Mouse (Mus musculus) neural tube, embryonic 15.5 days (tissue): ENCODE measurements around the gene Gm11444. TPM values are rescaled to one million over a fixed set of nuclear protein-coding genes. Genes with fewer than 3 reads are reported as not detected.
A peak's percentile ranks its signal among the peaks of the same experiment; 100 is the strongest.

Experiments used
- ATAC-seq: fragments of 200-750 bp; cut with Nextera tagmentation; 2 replicates; pipeline ENCODE4 v1.8.0; 2017; ENCODE audit warnings: mild to moderate bottlenecking, moderate TSS enrichment, moderate library complexity; ENCODE audit not compliant: low FRiP score
- H3K27ac ChIP-seq: fragments of 300-500 bp; sonication (generic); replicated peaks from 2 replicates; pipeline ENCODE4 v1.5.1; 2015; ENCODE audit warnings: mild to moderate bottlenecking, inconsistent platforms
- H3K27me3 ChIP-seq: fragments of 300-500 bp; sonication (generic); replicated peaks from 2 replicates; pipeline ENCODE4 v1.6.1; 2015; ENCODE audit warnings: inconsistent platforms
- H3K36me3 ChIP-seq: fragments of 300-500 bp; sonication (generic); 2 replicates; pipeline ENCODE4 v1.6.1; 2015; ENCODE audit warnings: inconsistent platforms
- H3K4me1 ChIP-seq: fragments of 300-500 bp; sonication (generic); 2 replicates; pipeline ENCODE4 v1.6.1; 2015; ENCODE audit warnings: inconsistent platforms
- H3K4me2 ChIP-seq: fragments of 300-500 bp; sonication (generic); 2 replicates; pipeline ENCODE4 v1.6.1; 2015; ENCODE audit warnings: inconsistent platforms, mild to moderate bottlenecking, moderate library complexity
- H3K4me3 ChIP-seq: fragments of 300-500 bp; sonication (generic); replicated peaks from 2 replicates; pipeline ENCODE4 v1.5.1; 2015; ENCODE audit warnings: mild to moderate bottlenecking, inconsistent platforms
- H3K9ac ChIP-seq: fragments of 300-500 bp; sonication (generic); replicated peaks from 2 replicates; pipeline ENCODE4 v1.6.1; 2015; ENCODE audit warnings: mild to moderate bottlenecking, inconsistent platforms
- H3K9me3 ChIP-seq: fragments of 300-500 bp; sonication (generic); replicated peaks from 2 replicates; pipeline ENCODE4 v1.6.1; 2016; ENCODE audit warnings: inconsistent platforms
- WGBS: fragments of 180-500 bp; shearing (Covaris S2); methylation state at CpG from one replicate; pipeline ENCODE4 v1.1.7; 2015; ENCODE audit warnings: mixed read lengths; 5-methylcytosine and 5-hydroxymethylcytosine counted together
- polyA plus RNA-seq: library from polyadenylated mRNA; unstranded; fragments of >200 nt; fragmentation: Nextera tagmentation; extraction: Ambion mirVana; gene quantifications from 2 replicates; pipeline ENCODE4 v1.2.1, GENCODE M21; 2015

Gm11444 gene
- polyA plus RNA-seq, 1 experiment from 2014 or later, result not detected

DNA sequence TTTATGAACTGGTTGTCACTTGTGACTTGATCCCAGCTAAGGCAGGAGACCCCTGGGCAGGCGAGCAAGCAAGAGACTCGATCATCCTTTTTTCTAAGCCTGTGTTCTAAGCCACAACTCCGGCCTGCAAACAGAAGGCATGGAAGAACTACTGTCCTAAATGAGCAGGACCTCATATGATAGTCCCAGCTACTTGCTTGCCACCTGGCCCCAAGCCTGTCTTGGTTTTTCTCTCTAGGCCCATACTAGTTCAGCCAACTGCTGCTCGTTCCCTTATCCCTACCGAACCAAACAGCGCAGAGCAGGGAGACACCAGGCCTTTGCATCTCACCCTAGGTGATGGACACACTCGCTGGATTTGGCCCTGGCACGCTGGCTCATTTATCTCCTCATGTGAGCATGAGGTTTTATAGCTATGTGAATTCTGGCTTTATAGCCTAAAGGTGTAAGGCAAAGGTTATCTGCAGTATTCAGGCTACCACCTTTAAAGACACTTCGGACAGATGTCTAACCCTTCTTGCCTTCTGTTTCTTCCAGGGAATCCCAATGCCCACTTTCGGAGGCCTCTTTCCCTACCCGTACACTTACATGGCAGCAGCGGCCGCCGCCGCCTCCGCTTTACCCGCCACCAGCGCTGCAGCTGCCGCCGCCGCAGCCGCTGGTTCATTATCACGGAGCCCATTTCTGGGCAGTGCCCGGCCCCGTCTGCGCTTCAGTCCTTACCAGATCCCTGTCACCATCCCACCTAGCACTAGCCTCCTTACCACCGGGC lies 9.9 kb downstream of the Gm11444 start:
- Histone ChIP-seq H3K4me2 (peak overlapping the region; percentile 28), H3K27me3 (peaks cover 98% of the 10 kb centered on the region), H3K36me3 (no peaks in the 10 kb centered on the region), H3K9me3 (no peaks in the 10 kb centered on the region), H3K4me1 (peaks cover 46% of the 10 kb centered on the region), H3K4me3 (0 out of 2 replicates have a peak overlapping the region, but pooled peaks have one; percentile 12), H3K9ac (no peak overlapping the region), H3K27ac (no peak overlapping the region)
- ATAC-seq, result no peak
- 6% methylated on average over 27 of the region's 27 CpGs for WGBS

DNA sequence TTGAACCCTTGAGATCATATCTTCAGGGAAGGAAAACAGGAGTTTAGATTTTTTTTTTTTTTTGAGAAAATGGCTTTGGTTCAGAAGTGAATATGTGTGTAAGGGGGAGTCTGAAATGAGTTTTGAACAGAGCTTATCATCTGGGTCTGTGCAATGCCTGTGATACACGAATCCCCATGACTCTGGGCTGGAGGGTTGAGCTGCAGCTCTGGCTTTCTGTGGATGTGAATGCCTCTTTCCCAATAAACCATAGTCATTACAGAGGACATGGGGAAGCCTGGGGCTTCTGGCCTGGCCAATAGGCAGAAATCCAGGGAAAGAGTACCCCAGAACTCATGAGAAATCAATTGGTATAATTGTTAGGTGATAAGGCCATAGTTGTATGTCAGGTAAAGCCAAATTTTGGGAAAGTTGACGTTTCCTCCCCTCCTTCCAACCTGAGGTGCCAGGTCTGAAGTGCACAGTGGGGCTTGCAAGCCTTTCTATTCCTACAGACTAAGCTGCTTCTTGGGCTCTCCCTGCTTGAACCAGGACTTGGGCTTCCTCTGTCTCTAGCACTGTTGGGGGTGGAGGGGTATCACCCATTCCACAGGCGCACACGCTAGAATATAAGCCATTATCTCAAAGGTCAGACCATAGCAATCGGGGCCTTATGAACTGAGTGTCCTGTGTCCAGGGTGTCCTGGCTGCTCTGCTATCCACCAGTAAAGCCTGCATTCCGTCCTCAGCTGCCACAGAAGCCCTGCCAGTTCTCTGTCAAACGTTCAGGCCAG lies 10.7 kb downstream of the Gm11444 start:
- Histone ChIP-seq H3K27me3 (peaks cover 98% of the 10 kb centered on the region), H3K4me2 (peak overlapping the region; percentile 28; the same call in 1 of the 2 replicates), H3K4me3 (no peak overlapping the region), H3K27ac (no peak overlapping the region), H3K9me3 (no peaks in the 10 kb centered on the region), H3K4me1 (peaks cover 42% of the 10 kb centered on the region), H3K9ac (no peak overlapping the region), H3K36me3 (no peaks in the 10 kb centered on the region)
- no peak for ATAC-seq
- 15% methylated on average over 7 of the region's 7 CpGs for WGBS

DNA sequence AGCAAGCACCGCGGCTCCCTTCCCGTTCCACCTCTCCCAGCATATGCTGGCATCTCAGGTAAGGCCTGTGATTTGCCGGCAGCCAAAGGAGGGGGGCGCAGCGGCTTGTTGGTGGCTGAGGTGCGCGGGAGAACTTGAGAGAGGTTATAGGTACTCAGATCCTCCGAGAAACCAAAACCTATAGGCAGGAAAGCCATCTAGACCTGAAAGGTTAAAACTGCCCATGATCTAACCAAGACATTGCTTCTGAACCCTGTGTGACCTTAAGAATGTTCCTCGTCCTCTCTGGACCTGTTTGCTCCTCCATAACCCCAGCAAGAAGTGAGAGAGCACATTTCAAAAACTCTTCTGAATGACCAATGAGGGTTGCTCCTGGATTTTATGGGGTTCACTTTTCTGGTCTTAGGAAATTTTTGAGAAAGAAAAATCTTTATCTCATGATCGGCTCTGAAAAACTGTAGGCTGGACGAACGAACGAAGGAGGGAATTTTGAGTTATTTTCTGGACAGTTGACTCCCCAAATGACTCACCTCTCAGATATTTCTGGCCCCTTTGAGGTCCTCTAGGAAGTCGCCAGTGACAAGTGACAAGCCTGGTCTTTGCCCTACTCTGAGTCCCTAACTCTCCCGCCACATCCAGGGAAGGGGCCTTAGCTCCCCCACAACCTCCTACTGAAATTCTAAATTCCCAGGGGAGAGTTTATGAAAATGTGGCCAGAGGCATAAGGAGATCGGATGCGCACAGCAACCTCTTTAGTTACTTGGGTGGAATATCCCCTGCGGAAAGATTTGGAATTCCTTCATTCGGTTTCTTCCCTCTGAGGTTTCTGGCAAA lies 11.5 kb downstream of the Gm11444 start:
- no peak for ATAC-seq
- Histone ChIP-seq H3K36me3 (no peaks in the 10 kb centered on the region), H3K27ac (no peak overlapping the region), H3K9me3 (no peaks in the 10 kb centered on the region), H3K4me3 (peak overlapping the region; percentile 23), H3K4me1 (peaks cover 34% of the 10 kb centered on the region), H3K27me3 (peaks cover 98% of the 10 kb centered on the region), H3K9ac (no peak overlapping the region), H3K4me2 (peak overlapping the region; percentile 42)
- 7% methylated on average over 20 of the region's 20 CpGs for WGBS

DNA sequence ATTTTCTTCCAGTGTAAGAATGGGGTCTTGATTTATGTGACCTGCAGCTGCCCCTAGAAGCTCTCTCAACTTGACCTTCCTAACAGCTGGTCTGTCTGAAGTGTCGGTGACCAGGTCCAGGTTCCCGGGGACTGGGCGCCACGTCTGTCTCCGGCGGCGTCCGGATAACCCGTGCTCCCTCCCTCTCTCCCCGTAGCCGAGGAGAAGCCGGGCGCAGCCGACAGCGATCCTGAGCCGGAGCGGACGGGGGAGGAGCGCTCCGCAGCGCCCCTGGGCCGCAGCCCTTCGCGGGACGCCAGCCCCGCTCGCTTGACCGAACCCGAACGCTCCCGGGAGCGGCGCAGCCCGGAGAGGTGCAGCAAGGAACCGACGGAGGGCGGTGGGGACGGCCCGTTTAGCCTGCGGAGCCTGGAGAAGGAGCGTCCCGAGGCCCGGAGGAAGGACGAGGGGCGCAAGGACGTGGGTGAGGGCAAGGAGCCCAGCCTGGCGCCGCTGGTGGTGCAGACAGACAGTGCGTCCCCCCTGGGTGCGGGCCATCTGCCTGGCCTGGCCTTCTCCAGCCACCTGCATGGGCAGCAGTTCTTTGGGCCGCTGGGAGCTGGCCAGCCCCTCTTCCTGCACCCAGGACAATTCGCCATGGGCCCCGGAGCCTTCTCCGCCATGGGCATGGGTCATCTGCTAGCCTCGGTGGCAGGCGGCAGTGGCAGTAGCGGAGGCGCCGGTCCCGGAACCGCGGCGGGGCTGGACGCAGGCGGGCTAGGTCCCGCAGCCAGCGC lies 12.3 kb downstream of the Gm11444 start:
- no peak for ATAC-seq
- under 1% methylated on average over 67 of the region's 67 CpGs for WGBS
- H3K4me1 ChIP-seq, result peaks cover 32% of the 10 kb centered on the region
- no peaks in the 10 kb centered on the region for H3K9me3 ChIP-seq
- no peak overlapping the region for H3K27ac ChIP-seq
- peak overlapping the region; percentile 42 for H3K4me2 ChIP-seq
- peak overlapping the region; percentile 23 for H3K4me3 ChIP-seq
- no peak overlapping the region for H3K9ac ChIP-seq
- H3K36me3 ChIP-seq, result no peaks in the 10 kb centered on the region
- H3K27me3 ChIP-seq, result peaks cover 90% of the 10 kb centered on the region

DNA sequence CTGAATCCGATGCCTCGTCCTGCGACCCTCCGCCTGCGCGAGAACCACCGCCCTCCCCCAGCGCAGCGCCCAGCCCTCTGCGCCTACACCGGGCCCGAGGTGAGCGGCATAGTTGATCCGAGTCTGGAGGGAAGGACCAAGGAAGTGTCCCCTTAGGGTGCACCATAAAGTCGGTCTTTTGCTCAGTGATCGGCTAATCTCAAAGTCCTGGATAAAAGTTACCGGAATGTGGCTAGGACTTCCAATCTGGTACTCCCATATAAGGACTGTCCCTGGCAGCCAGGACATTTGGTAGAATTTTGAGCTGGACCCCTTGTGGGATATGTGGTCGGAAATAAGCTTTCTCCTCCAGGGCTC lies 12.9 kb downstream of the Gm11444 start:
- peak overlapping the region; percentile 23 for H3K4me3 ChIP-seq

GRCm38 (mm10) chr11:85836523-85837290 lies 13.4 kb downstream of the Gm11444 start:
- H3K4me1 ChIP-seq, result peaks cover 33% of the 10 kb centered on the region
- 3% methylated on average over 32 of the region's 32 CpGs for WGBS
- H3K4me2 ChIP-seq, result peak overlapping the region; percentile 42; the same call in 1 of the 2 replicates

More for the DNA sequence above, 12.9 kb downstream of the Gm11444 start:
- Histone ChIP-seq H3K9ac (no peak overlapping the region), H3K4me1 (peaks cover 32% of the 10 kb centered on the region), H3K36me3 (no peaks in the 10 kb centered on the region), H3K27me3 (peaks cover 88% of the 10 kb centered on the region), H3K27ac (no peak overlapping the region), H3K9me3 (no peaks in the 10 kb centered on the region), H3K4me2 (peak overlapping the region; percentile 42; the same call in 1 of the 2 replicates)
- 2% methylated on average over 18 of the region's 18 CpGs for WGBS
- ATAC-seq, result no peak

GRCm38 (mm10) chr11:85835753-85836522 lies 14.2 kb downstream of the Gm11444 start:
- Histone ChIP-seq H3K36me3 (no peaks in the 10 kb centered on the region), H3K4me3 (peak overlapping the region; percentile 14), H3K27me3 (peaks cover 87% of the 10 kb centered on the region), H3K9ac (no peak overlapping the region), H3K4me2 (peak overlapping the region; percentile 19), H3K9me3 (no peaks in the 10 kb centered on the region), H3K4me1 (peaks cover 32% of the 10 kb centered on the region), H3K27ac (no peak overlapping the region)
- ATAC-seq, result no peak
- WGBS, result 6% methylated on average over 16 of the region's 16 CpGs

More at GRCm38 (mm10) chr11:85836523-85837290, 13.4 kb downstream of the Gm11444 start:
- no peak for ATAC-seq
- H3K9me3 ChIP-seq, result no peaks in the 10 kb centered on the region
- no peak overlapping the region for H3K9ac ChIP-seq
- H3K27me3 ChIP-seq, result peaks cover 88% of the 10 kb centered on the region
- peak overlapping the region; percentile 23 for H3K4me3 ChIP-seq
- no peaks in the 10 kb centered on the region for H3K36me3 ChIP-seq
- no peak overlapping the region for H3K27ac ChIP-seq

- WGBS, result 5% methylated on average over 9 of the region's 9 CpGs
- Histone ChIP-seq H3K36me3 (no peaks in the 10 kb centered on the region), H3K4me2 (no peak overlapping the region; the same call in 1 of the 2 replicates), H3K9ac (no peak overlapping the region), H3K27me3 (peaks cover 87% of the 10 kb centered on the region), H3K4me3 (peak overlapping the region; percentile 10), H3K27ac (no peak overlapping the region), H3K4me1 (peaks cover 27% of the 10 kb centered on the region), H3K9me3 (no peaks in the 10 kb centered on the region)
- no peak for ATAC-seq
Observed at GRCm38 (mm10) chr11:85835001-85835752, 15.0 kb downstream of the Gm11444 start.

DNA sequence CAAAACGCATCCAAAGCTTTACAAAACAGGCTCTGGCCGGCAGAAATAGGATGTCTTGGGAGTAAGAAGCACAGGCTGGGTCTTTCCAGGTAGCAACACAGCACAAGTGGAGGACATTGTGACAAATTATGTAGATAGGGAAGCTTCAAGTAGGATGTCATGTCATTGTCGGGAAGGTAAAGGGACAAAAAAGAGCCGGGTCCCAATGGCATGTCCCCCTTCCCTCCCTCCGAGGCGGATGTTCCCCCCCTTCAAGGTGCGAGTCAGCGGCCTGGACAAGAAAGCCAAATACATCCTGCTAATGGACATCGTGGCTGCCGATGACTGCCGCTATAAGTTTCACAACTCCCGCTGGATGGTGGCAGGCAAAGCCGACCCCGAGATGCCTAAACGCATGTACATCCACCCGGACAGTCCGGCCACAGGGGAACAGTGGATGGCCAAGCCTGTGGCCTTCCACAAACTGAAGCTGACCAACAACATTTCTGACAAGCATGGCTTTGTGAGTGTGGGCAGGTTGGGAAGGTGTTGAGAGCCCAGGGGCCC lies 15.7 kb downstream of the Gm11444 start:
- WGBS, result 5% methylated on average over 17 of the region's 17 CpGs
- peak overlapping the region; percentile 33 for H3K4me3 ChIP-seq
- H3K4me1 ChIP-seq, result peaks cover 35% of the 10 kb centered on the region
- H3K4me2 ChIP-seq, result no peak overlapping the region
- peaks cover 86% of the 10 kb centered on the region for H3K27me3 ChIP-seq
- H3K36me3 ChIP-seq, result no peaks in the 10 kb centered on the region
- H3K9me3 ChIP-seq, result no peaks in the 10 kb centered on the region
- H3K9ac ChIP-seq, result no peak overlapping the region
- ATAC-seq, result no peak
- no peak overlapping the region for H3K27ac ChIP-seq
